Mouse (Mus musculus) forebrain, embryonic 13.5 days (tissue): ENCODE measurements around the gene Dppa4. TPM values are rescaled to one million over a fixed set of nuclear protein-coding genes. Genes with fewer than 3 reads are reported as not detected.

Source experiments
- ATAC-seq: fragments of 200-750 bp; cut with Nextera tagmentation; 2 replicates; pipeline ENCODE4 v1.8.0; 2017
- H3K27ac ChIP-seq: fragments of 300-500 bp; sonication (generic); 2 replicates; pipeline ENCODE4 v1.5.1; 2015; ENCODE audit warnings: inconsistent platforms, mild to moderate bottlenecking, moderate library complexity
- H3K27me3 ChIP-seq: fragments of 300-500 bp; sonication (generic); 2 replicates; pipeline ENCODE4 v1.6.1; 2015; ENCODE audit warnings: mild to moderate bottlenecking, inconsistent platforms
- H3K36me3 ChIP-seq: fragments of 300-500 bp; sonication (generic); 2 replicates; pipeline ENCODE4 v1.6.1; 2015; ENCODE audit warnings: mild to moderate bottlenecking, inconsistent platforms; ENCODE audit not compliant: poor library complexity, severe bottlenecking
- H3K4me1 ChIP-seq: fragments of 300-500 bp; sonication (generic); 2 replicates; pipeline ENCODE4 v1.6.1; 2015; ENCODE audit warnings: inconsistent platforms
- H3K4me2 ChIP-seq: fragments of 300-500 bp; sonication (generic); 2 replicates; pipeline ENCODE4 v1.6.1; 2015; ENCODE audit warnings: inconsistent platforms, mild to moderate bottlenecking, moderate library complexity
- H3K4me3 ChIP-seq: fragments of 300-500 bp; sonication (generic); 2 replicates; pipeline ENCODE4 v1.5.1; 2015; ENCODE audit warnings: mild to moderate bottlenecking, inconsistent platforms
- H3K9ac ChIP-seq: fragments of 300-500 bp; sonication (generic); 2 replicates; pipeline ENCODE4 v1.6.1; 2015; ENCODE audit warnings: mild to moderate bottlenecking, inconsistent platforms
- H3K9me3 ChIP-seq: fragments of 300-500 bp; sonication (generic); replicated peaks from 2 replicates; pipeline ENCODE4 v1.6.1; 2016; ENCODE audit warnings: inconsistent platforms
- WGBS: fragments of 180-500 bp; shearing (Covaris S2); methylation state at CpG from one replicate; pipeline ENCODE4 v1.1.7; 2015; 5-methylcytosine and 5-hydroxymethylcytosine counted together
- polyA plus RNA-seq: library from polyadenylated mRNA; unstranded; fragments of >200 nt; fragmentation: Nextera tagmentation; extraction: Ambion mirVana; gene quantifications from 2 replicates; pipeline ENCODE4 v1.2.1, GENCODE M21; 2015

The Dppa4 gene
- not detected in 2 replicates for polyA plus RNA-seq

- H3K4me2 ChIP-seq: no peak within 1 kb of the TSS
- 87% methylated on average over 4 of the region's 4 CpGs for WGBS
- H3K27ac ChIP-seq: no peak within 1 kb of the TSS
- no peaks in the 10 kb centered on the region for H3K4me1 ChIP-seq
- H3K9me3 ChIP-seq: no peaks in the 10 kb centered on the region
- H3K36me3 ChIP-seq: no peaks in the 10 kb centered on the region
- no peak within 1 kb of the TSS for H3K4me3 ChIP-seq
- no peak for ATAC-seq
- no peak within 1 kb of the TSS for H3K9ac ChIP-seq
- H3K27me3 ChIP-seq: no peaks in the 10 kb centered on the region
These were observed at the start of gene Dppa4 for GRCm38 (mm10) chr16:48283517-48283916. Gene Dppa4, plus strand, starts transcription at chr16:48283733.

- H3K9me3 ChIP-seq: no peaks in the 10 kb centered on the region; the same call in 1 of the 2 replicates
- no peak overlapping the region for H3K9ac ChIP-seq
- H3K4me1 ChIP-seq: no peaks in the 10 kb centered on the region
- no peak for ATAC-seq
- H3K4me2 ChIP-seq: no peak overlapping the region
- H3K36me3 ChIP-seq: no peaks in the 10 kb centered on the region
- 83% methylated on average over 1 of the region's 1 CpGs for WGBS
- no peaks in the 10 kb centered on the region for H3K27me3 ChIP-seq
- no peak overlapping the region for H3K27ac ChIP-seq
- H3K4me3 ChIP-seq: no peak overlapping the region
These were observed 48.5 kb upstream of the Dppa4 start for GRCm38 (mm10) chr16:48234999-48235398.

GRCm38 (mm10) chr16:48237676-48238075 lies 45.9 kb upstream of the Dppa4 start:
- Histone ChIP-seq H3K4me1 (no peaks in the 10 kb centered on the region), H3K36me3 (no peaks in the 10 kb centered on the region), H3K9ac (no peak overlapping the region), H3K4me2 (no peak overlapping the region), H3K9me3 (no peaks in the 10 kb centered on the region; the same call in 1 of the 2 replicates), H3K27me3 (no peaks in the 10 kb centered on the region), H3K4me3 (no peak overlapping the region), H3K27ac (no peak overlapping the region)
- no peak for ATAC-seq
- 94% methylated on average over 7 of the region's 7 CpGs for WGBS

- ATAC-seq: no peak
- no peaks in the 10 kb centered on the region for H3K36me3 ChIP-seq
- no peak overlapping the region for H3K4me3 ChIP-seq
- no peak overlapping the region for H3K9ac ChIP-seq
- no peaks in the 10 kb centered on the region for H3K27me3 ChIP-seq
- H3K27ac ChIP-seq: no peak overlapping the region
- 50% methylated on average over 2 of the region's 2 CpGs for WGBS
- no peaks in the 10 kb centered on the region for H3K9me3 ChIP-seq
- H3K4me2 ChIP-seq: no peak overlapping the region
- H3K4me1 ChIP-seq: no peaks in the 10 kb centered on the region
These were observed 36.4 kb upstream of the Dppa4 start for GRCm38 (mm10) chr16:48247044-48247661.

DNA sequence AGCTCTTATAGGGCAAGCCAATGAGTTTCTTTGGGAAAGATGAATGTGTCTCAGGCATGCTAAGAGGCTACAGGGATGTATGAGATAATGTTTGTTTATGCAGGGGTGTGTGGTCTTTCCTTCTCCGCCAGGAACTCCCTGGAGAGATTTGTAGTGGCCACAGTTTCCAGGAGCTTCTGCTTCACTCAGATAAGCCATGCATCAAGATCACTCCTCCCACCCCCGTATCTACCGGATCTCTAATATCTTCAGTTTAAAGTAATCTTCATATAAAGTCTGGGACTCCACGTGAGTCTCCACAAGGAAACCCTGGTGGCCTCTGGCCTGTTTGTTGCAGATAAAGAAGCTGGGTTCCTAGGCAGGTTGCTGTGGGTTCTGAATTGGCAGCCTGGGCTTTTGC lies 30.7 kb upstream of the Dppa4 start:
- 78% methylated on average over 4 of the region's 4 CpGs for WGBS
- ATAC-seq: no peak
- H3K4me2 ChIP-seq: no peak overlapping the region

DNA sequence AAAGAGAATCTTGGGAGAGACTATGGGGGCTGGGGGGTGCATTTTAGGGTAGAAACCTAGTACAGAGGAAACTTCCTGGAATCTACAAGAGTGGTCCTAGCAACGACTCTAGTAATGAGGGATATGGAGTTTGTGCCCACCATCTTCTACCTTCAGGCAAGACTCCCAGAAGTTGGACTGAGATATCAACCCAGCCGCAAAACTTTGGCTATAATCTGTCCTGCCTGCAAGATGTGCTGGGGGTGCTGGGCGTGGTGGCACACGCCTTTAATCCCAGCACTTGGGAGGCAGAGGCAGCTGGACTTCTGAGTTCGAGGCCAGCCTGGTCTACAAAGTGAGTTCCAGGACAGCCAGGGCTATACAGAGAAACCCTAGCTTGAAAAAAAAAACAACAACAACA lies 28.9 kb upstream of the Dppa4 start:
- no peak for ATAC-seq
- H3K9ac ChIP-seq: no peak overlapping the region
- 91% methylated on average over 5 of the region's 5 CpGs for WGBS

More for the DNA sequence above, 30.7 kb upstream of the Dppa4 start:
- Histone ChIP-seq H3K4me1 (no peaks in the 10 kb centered on the region), H3K36me3 (no peaks in the 10 kb centered on the region), H3K9ac (no peak overlapping the region), H3K27ac (no peak overlapping the region), H3K9me3 (no peaks in the 10 kb centered on the region), H3K27me3 (no peaks in the 10 kb centered on the region), H3K4me3 (no peak overlapping the region)

DNA sequence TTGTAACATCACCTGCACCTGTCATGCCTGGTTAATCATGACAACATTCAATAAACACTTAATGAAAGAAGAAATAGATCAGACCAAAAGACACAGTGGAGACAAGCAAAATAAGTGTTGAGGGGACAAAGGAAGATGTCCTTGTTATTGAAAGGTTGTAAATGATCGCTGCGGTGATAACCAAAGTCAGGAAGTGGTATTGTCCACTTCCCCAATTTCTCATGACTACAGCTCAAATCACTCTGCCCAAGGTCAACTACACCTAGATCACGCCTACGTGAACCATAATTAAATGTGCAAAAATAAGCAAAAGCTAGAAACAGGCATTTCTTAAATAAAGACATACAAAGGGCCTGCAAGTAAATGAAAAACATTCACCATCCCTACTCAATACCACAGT lies 24.0 kb upstream of the Dppa4 start:
- no peak for ATAC-seq
- Histone ChIP-seq H3K4me3 (no peak overlapping the region), H3K36me3 (no peaks in the 10 kb centered on the region), H3K27ac (no peak overlapping the region), H3K9me3 (no peaks in the 10 kb centered on the region), H3K27me3 (no peaks in the 10 kb centered on the region), H3K9ac (no peak overlapping the region), H3K4me2 (no peak overlapping the region), H3K4me1 (no peaks in the 10 kb centered on the region)
- WGBS: 98% methylated on average over 4 of the region's 4 CpGs

More for the DNA sequence above, 28.9 kb upstream of the Dppa4 start:
- H3K27ac ChIP-seq: no peak overlapping the region
- no peaks in the 10 kb centered on the region for H3K36me3 ChIP-seq
- no peaks in the 10 kb centered on the region for H3K27me3 ChIP-seq
- no peaks in the 10 kb centered on the region for H3K4me1 ChIP-seq
- no peaks in the 10 kb centered on the region for H3K9me3 ChIP-seq
- H3K4me3 ChIP-seq: no peak overlapping the region
- no peak overlapping the region for H3K4me2 ChIP-seq

DNA sequence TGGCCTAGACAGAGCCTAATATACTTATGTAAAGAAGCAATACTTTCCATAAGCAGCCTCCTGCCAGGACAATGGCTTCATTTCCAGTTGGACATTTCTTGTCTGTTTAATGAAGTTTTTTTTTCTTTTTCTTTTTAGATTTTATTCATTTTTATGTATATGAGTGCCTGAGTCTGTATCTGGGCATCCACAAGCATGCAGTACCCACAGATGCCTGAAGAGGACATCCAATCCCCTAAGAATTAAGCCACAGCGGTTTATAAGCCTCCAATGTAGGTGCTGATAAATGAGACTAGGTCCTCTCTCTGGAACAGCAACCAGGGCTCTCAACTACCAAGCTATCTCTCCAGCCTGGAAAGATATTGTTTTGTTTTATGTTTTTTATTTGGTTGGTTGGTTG lies 20.6 kb upstream of the Dppa4 start:
- Histone ChIP-seq H3K4me2 (no peak overlapping the region), H3K27ac (no peak overlapping the region)
- WGBS: 80% methylated on average over 1 of the region's 1 CpGs

GRCm38 (mm10) chr16:48265856-48266255 lies 17.7 kb upstream of the Dppa4 start:
- H3K9me3 ChIP-seq: no peaks in the 10 kb centered on the region
- no peaks in the 10 kb centered on the region for H3K4me1 ChIP-seq
- H3K4me3 ChIP-seq: no peak overlapping the region
- no peak for ATAC-seq
- no peaks in the 10 kb centered on the region for H3K36me3 ChIP-seq
- WGBS: 89% methylated on average over 4 of the region's 4 CpGs
- H3K27ac ChIP-seq: no peak overlapping the region
- H3K4me2 ChIP-seq: no peak overlapping the region
- H3K9ac ChIP-seq: no peak overlapping the region
- H3K27me3 ChIP-seq: no peaks in the 10 kb centered on the region

More for the DNA sequence above, 20.6 kb upstream of the Dppa4 start:
- ATAC-seq: no peak
- Histone ChIP-seq H3K4me1 (no peaks in the 10 kb centered on the region), H3K4me3 (no peak overlapping the region), H3K36me3 (no peaks in the 10 kb centered on the region), H3K9ac (no peak overlapping the region), H3K9me3 (no peaks in the 10 kb centered on the region), H3K27me3 (no peaks in the 10 kb centered on the region)

DNA sequence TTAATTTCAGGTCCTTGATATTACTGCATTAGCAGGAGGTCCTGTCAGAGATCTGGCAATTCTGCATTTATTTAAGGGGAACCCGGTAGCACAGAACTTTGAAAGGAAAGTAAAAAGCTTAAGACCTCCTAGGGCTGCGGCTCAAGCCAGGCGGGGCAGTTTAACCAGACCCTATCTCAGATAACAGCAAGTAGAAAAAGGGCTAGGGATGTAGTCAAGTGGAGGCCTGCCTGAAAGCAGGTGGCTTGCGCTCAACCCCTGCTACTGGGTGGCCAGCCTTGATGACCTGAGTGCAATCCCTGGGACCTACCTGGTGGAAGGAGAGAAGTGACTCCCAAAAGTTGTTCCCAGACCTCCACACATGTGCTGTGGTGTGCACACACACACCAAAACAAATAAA lies 6.6 kb upstream of the Dppa4 start:
- 76% methylated on average over 4 of the region's 4 CpGs for WGBS
- no peak for ATAC-seq
- no peak overlapping the region for H3K27ac ChIP-seq
- H3K9me3 ChIP-seq: no peaks in the 10 kb centered on the region
- H3K27me3 ChIP-seq: no peaks in the 10 kb centered on the region
- no peak overlapping the region for H3K4me3 ChIP-seq
- H3K36me3 ChIP-seq: no peaks in the 10 kb centered on the region
- H3K9ac ChIP-seq: no peak overlapping the region
- no peaks in the 10 kb centered on the region for H3K4me1 ChIP-seq
- H3K4me2 ChIP-seq: no peak overlapping the region

GRCm38 (mm10) chr16:48280883-48281282 lies 2.6 kb upstream of the Dppa4 start:
- Histone ChIP-seq H3K4me3 (no peak overlapping the region), H3K4me2 (no peak overlapping the region), H3K9ac (no peak overlapping the region), H3K36me3 (no peaks in the 10 kb centered on the region), H3K27me3 (no peaks in the 10 kb centered on the region), H3K9me3 (no peaks in the 10 kb centered on the region), H3K4me1 (no peaks in the 10 kb centered on the region), H3K27ac (no peak overlapping the region)
- ATAC-seq: no peak
- WGBS: 93% methylated on average over 4 of the region's 4 CpGs

GRCm38 (mm10) chr16:48282801-48283200 lies 732 bp upstream of the Dppa4 start:
- Histone ChIP-seq H3K9me3 (no peaks in the 10 kb centered on the region), H3K4me3 (no peak overlapping the region), H3K27ac (no peak overlapping the region), H3K36me3 (no peaks in the 10 kb centered on the region), H3K4me2 (no peak overlapping the region), H3K9ac (no peak overlapping the region), H3K4me1 (no peaks in the 10 kb centered on the region), H3K27me3 (no peaks in the 10 kb centered on the region)
- 62% methylated on average over 1 of the region's 1 CpGs for WGBS
- ATAC-seq: no peak

- Histone ChIP-seq H3K9ac (no peak overlapping the region), H3K27ac (no peak overlapping the region), H3K36me3 (no peaks in the 10 kb centered on the region), H3K9me3 (no peaks in the 10 kb centered on the region), H3K4me1 (no peaks in the 10 kb centered on the region), H3K4me3 (no peak overlapping the region), H3K4me2 (no peak overlapping the region), H3K27me3 (no peaks in the 10 kb centered on the region)
- 92% methylated on average over 4 of the region's 4 CpGs for WGBS
- no peak for ATAC-seq
These were observed 2.0 kb downstream of the Dppa4 start for GRCm38 (mm10) chr16:48285517-48285916.
